Mouse (Mus musculus) liver, adult 2 months (tissue): Measurements from ENCODE around the gene Ccdc158. TPM values are rescaled to one million over a fixed set of nuclear protein-coding genes. Genes with fewer than 3 reads are reported as not detected.

Experiments
- DNase-seq: peaks from one replicate; pipeline ENCODE4 v3.0.0-alpha.2; 2011; ENCODE audit warnings: low read depth, low spot score; ENCODE audit errors: extremely low read depth
- H3K27ac ChIP-seq: fragments of 200-500 bp; replicated peaks from 2 replicates; pipeline ENCODE4 v1.5.1; 2012; ENCODE audit warnings: low read depth, mild to moderate bottlenecking, control low read depth, inconsistent platforms, low read length; ENCODE audit not compliant: insufficient read depth
- H3K27me3 ChIP-seq: fragments of 200-500 bp; 2 replicates; pipeline ENCODE4 v1.6.1; 2012; ENCODE audit warnings: mild to moderate bottlenecking, moderate library complexity, low read length, inconsistent platforms; ENCODE audit not compliant: control insufficient read depth, insufficient read depth
- H3K36me3 ChIP-seq: fragments of 200-500 bp; 2 replicates; pipeline ENCODE4 v1.6.1; 2012; ENCODE audit warnings: low read length, inconsistent platforms; ENCODE audit not compliant: control insufficient read depth, insufficient read depth
- H3K4me1 ChIP-seq: fragments of 200-500 bp; 2 replicates; pipeline ENCODE4 v1.6.1; 2011; ENCODE audit warnings: low read length; ENCODE audit not compliant: control insufficient read depth, insufficient read depth
- H3K4me3 ChIP-seq: fragments of 200-500 bp; 2 replicates; pipeline ENCODE4 v1.5.1; 2011; ENCODE audit warnings: low read depth, mild to moderate bottlenecking, control low read depth, low read length, moderate library complexity; ENCODE audit not compliant: insufficient read depth
- H3K79me2 ChIP-seq: fragments of 200-500 bp; 2 replicates; pipeline ENCODE4 v1.6.1; 2012; ENCODE audit warnings: inconsistent platforms, mild to moderate bottlenecking, low read length, moderate library complexity; ENCODE audit not compliant: control insufficient read depth, insufficient read depth
- H3K9ac ChIP-seq: fragments of 200-500 bp; 2 replicates; pipeline ENCODE4 v1.6.1; 2012; ENCODE audit warnings: low read depth, mild to moderate bottlenecking, control low read depth, inconsistent platforms, low read length
- CTCF ChIP-seq: fragments of 200-500 bp; IDR thresholded peaks from 2 replicates; pipeline ENCODE4 v1.5.1; 2011; ENCODE audit warnings: low read depth, low read length, control low read depth
- POLR2A ChIP-seq: fragments of 200-500 bp; IDR thresholded peaks from 2 replicates; pipeline ENCODE4 v1.6.1; 2011; ENCODE audit warnings: low read length, control low read depth; ENCODE audit not compliant: insufficient read depth; ENCODE audit errors: extremely low read depth
- whole genome bisulfite sequencing: fragments of 180-500 bp; shearing (Covaris S2); methylation state at CpG from one replicate; pipeline ENCODE4 v1.1.7; 2018; 5-methylcytosine and 5-hydroxymethylcytosine counted together
- polyA plus RNA-seq: library from polyadenylated mRNA; depleted of rRNA; stranded (reverse); fragments of >200 nt; gene quantifications from 2 replicates; pipeline ENCODE4 v1.2.3, GENCODE M21; 2012
- total RNA-seq: library from RNA; depleted of rRNA; stranded (reverse); fragments of >200 nt; gene quantifications from 2 replicates; pipeline ENCODE4 v1.2.3, GENCODE M21; 2014

Gene Ccdc158
- total and polyA plus RNA-seq, 2 experiments = 0.10 to 0.37 TPM

- Histone ChIP-seq H3K36me3 (peaks cover 10% of the 10 kb centered on the region), H3K79me2 (peaks cover 7% of the 10 kb centered on the region; the same call in 1 of the 2 replicates), H3K9ac (peak overlapping the region; percentile 80), H3K4me3 (peak overlapping the region; percentile 55), H3K27me3 (no peaks in the 10 kb centered on the region), H3K4me1 (peaks cover 28% of the 10 kb centered on the region), H3K27ac (peak overlapping the region; percentile 91)
- TF ChIP-seq POLR2A (no peak), CTCF (no peak)
- WGBS = 14% methylated on average over 10 of the region's 10 CpGs
- peak; percentile 77 for DNase-seq
Measured at GRCm38 (mm10) chr5:92604452-92605247, 70.4 kb downstream of the Ccdc158 start.

DNA sequence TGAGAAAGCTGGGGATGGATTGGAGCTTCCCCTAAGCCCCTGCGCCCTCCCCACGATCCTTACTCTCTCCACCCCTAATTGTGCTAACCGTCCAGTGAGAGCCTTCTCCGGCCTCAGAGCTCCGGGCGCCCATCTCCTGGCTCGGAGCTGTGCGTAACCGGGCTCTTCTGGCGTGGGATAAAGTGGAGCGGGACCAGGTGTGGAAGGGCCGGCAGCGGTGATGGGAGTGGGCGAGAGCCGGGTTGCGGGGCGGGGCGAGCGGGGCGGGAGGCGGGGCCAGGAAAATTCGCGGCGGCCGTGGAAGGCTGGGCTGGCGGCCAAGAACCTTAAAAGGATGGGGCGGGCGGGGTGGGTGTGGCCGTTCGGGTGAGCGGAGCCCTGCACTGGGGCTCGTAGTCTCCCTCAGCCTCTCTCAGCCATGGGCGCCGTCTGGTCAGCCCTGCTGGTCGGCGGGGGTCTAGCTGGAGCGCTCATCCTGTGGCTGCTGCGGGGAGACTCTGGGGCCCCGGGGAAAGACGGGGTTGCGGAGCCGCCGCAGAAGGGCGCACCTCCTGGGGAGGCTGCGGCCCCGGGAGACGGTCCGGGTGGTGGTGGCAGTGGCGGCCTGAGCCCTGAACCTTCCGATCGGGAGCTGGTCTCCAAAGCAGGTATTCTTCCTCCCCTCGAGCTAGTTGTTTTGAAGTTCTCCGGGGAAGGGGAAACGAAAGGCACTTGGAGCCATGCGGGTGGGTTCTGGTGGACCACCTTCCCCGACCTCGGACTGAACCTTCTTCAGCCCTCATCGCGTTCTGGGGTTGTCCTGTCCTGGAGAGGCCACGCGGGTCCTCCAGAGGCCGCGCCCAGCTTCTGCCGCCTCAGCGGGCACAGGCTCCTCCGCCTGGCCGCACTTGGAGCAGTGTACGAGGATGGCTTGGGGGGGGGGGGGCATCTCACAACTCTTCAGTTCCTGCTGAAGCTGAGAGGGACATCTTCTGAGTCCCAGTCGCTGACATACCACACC is 72.1 kb downstream of the Ccdc158 start, which contains the start of gene Stbd1:
Gene Stbd1 (plus strand): TSS at position 351 of the 1,000 bp plus-strand sequence.
- Histone ChIP-seq H3K9ac (peak within 1 kb of the TSS; percentile 95), H3K4me1 (peaks cover 27% of the 10 kb centered on the region), H3K4me3 (peak within 1 kb of the TSS; percentile 76), H3K27me3 (no peaks in the 10 kb centered on the region), H3K36me3 (peaks cover 10% of the 10 kb centered on the region), H3K27ac (peak within 1 kb of the TSS; percentile 82), H3K79me2 (peaks cover 7% of the 10 kb centered on the region; the same call in 1 of the 2 replicates)
- TF ChIP-seq POLR2A (peak; percentile 81), CTCF (no peak)
- DNase-seq = peak; percentile 62
- WGBS = under 1% methylated on average over 57 of the region's 69 CpGs

GRCm38 (mm10) chr5:92599030-92599429 is 76.0 kb downstream of the Ccdc158 start:
- H3K27ac ChIP-seq = peak overlapping the region; percentile 9
- no peak for TF ChIP-seq POLR2A
- no peak for TF ChIP-seq CTCF
- 22% methylated on average over 10 of the region's 10 CpGs for WGBS
- H3K36me3 ChIP-seq = no peaks in the 10 kb centered on the region
- H3K9ac ChIP-seq = peak overlapping the region; percentile 6
- H3K27me3 ChIP-seq = no peaks in the 10 kb centered on the region
- DNase-seq = peak; percentile 81
- H3K4me1 ChIP-seq = peaks cover 3% of the 10 kb centered on the region; the same call in 1 of the 2 replicates
- H3K79me2 ChIP-seq = peaks cover 7% of the 10 kb centered on the region; the same call in 1 of the 2 replicates
- H3K4me3 ChIP-seq = no peak overlapping the region

DNA sequence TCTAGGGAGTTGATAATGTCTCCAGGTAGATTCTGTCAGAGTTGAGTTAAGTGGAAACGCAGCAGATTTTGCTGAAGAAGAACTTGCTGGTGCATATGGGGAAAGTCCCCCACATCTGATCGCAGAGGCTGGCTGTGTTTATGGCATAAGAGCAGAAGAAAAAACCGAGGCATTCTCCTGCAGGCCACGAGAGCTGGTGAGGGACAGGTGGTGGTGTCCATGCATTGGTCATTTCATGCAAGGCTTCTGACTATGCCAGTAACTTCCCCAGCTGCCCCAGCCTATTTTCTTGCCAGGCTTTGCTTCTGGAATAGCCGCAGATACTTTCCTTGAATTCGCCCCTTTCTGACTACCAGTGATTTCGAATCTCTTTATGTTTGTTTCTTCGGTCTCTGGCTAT is 78.2 kb downstream of the Ccdc158 start:
- H3K79me2 ChIP-seq = no peaks in the 10 kb centered on the region
- WGBS = 94% methylated on average over 8 of the region's 8 CpGs
- no peak overlapping the region for H3K4me3 ChIP-seq
- H3K27me3 ChIP-seq = no peaks in the 10 kb centered on the region
- no peak for DNase-seq
- H3K36me3 ChIP-seq = no peaks in the 10 kb centered on the region
- H3K9ac ChIP-seq = no peak overlapping the region
- no peak overlapping the region for H3K27ac ChIP-seq
- no peak for TF ChIP-seq POLR2A
- TF ChIP-seq CTCF = no peak
- H3K4me1 ChIP-seq = peaks cover 3% of the 10 kb centered on the region; the same call in 1 of the 2 replicates

DNA sequence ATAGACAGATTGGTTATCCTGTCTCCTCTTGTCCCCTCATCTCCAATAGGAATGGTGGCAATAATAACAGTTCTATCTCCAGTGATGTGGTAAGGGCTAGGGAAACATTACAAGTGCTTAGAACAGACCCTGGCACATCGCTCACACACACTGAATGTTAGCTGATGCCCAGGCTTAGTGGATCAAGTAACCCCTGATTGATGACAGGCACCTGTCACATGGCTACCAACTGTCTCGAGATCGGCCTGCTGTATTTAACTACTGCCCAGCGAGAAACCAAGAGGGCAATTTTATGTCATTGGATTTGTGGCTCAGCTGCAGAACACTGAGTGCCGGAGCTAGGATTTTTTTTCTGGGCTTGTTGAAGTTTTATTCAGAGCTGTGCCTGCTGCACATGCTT is 80.0 kb downstream of the Ccdc158 start:
- Histone ChIP-seq H3K9ac (no peak overlapping the region), H3K4me3 (no peak overlapping the region), H3K4me1 (peaks cover 3% of the 10 kb centered on the region; the same call in 1 of the 2 replicates), H3K79me2 (no peaks in the 10 kb centered on the region), H3K27ac (no peak overlapping the region), H3K27me3 (no peaks in the 10 kb centered on the region), H3K36me3 (no peaks in the 10 kb centered on the region)
- TF ChIP-seq CTCF (no peak), POLR2A (no peak)
- WGBS = 93% methylated on average over 5 of the region's 5 CpGs
- no peak for DNase-seq
